Mouse (Mus musculus) C2C12 (cell line): ENCODE measurements at regions not wholly inside any gene's neighbourhood (a gene's known extent, or its start where the extent isn't known, plus 50 kb on each side); places are given as distances from the start of the nearest gene placed in this dataset.

Experiments
- H3K27me3 ChIP-seq: one replicate; pipeline ENCODE4 v1.6.1; 2011; ENCODE audit not compliant: control insufficient read depth, insufficient read depth, insufficient read length
- H3K36me3 ChIP-seq: one replicate; pipeline ENCODE4 v1.6.1; 2011; ENCODE audit not compliant: control insufficient read depth, insufficient read depth
- H3K4me3 ChIP-seq: one replicate; pipeline ENCODE4 v1.5.1; 2011; ENCODE audit warnings: mild to moderate bottlenecking, control low read depth; ENCODE audit not compliant: poor library complexity, insufficient read depth, severe bottlenecking
- H3K79me2 ChIP-seq: one replicate; pipeline ENCODE4 v1.6.1; 2011; ENCODE audit not compliant: control insufficient read depth, insufficient read depth
- H3K79me3 ChIP-seq: one replicate; pipeline ENCODE4 v1.6.1; 2011; ENCODE audit warnings: low read depth, control low read depth
- H3ac ChIP-seq: one replicate; pipeline ENCODE3; 2011; ENCODE audit warnings: low read depth; ENCODE audit not compliant: control insufficient read depth, insufficient read length
- CEBPB ChIP-seq: IDR thresholded peaks from one replicate; pipeline ENCODE4 v1.6.1; 2011; ENCODE audit warnings: low read depth, mild to moderate bottlenecking, control low read depth, moderate library complexity
- CTCF ChIP-seq: IDR thresholded peaks from one replicate; pipeline ENCODE4 v1.5.1; 2011; ENCODE audit not compliant: control insufficient read depth, insufficient read depth, insufficient read length
- FOSL1 ChIP-seq: IDR thresholded peaks from one replicate; pipeline ENCODE4 v1.8.0; 2011; ENCODE audit warnings: mild to moderate bottlenecking, low read length; ENCODE audit not compliant: poor library complexity, insufficient read depth, severe bottlenecking
- MAX ChIP-seq: IDR thresholded peaks from one replicate; pipeline ENCODE4 v1.6.1; 2011; ENCODE audit warnings: mild to moderate bottlenecking, control low read depth
- MYOD1 ChIP-seq: IDR thresholded peaks from one replicate; pipeline ENCODE4 v1.6.1; 2011; ENCODE audit warnings: low read depth; ENCODE audit not compliant: control insufficient read depth, insufficient read length
- MYOG ChIP-seq: IDR thresholded peaks from one replicate; pipeline ENCODE4 v1.6.1; 2011; ENCODE audit not compliant: control insufficient read depth, insufficient read length; ENCODE audit errors: extremely low read depth
- USF1 ChIP-seq: IDR thresholded peaks from one replicate; pipeline ENCODE4 v1.6.1; 2011; ENCODE audit warnings: low read depth, mild to moderate bottlenecking, control low read depth, moderate library complexity

GRCm38 (mm10) chr3:27815201-27815695 lies 80.9 kb downstream of the Tmem212 start:
- Histone ChIP-seq H3K79me2 (no peaks in the 10 kb centered on the region), H3K36me3 (no peaks in the 10 kb centered on the region), H3K4me3 (no peak overlapping the region), H3K79me3 (no peaks in the 10 kb centered on the region), H3ac (no peak overlapping the region), H3K27me3 (no peaks in the 10 kb centered on the region)
- no peak for TF ChIP-seq CTCF
- TF ChIP-seq USF1 = no peak
- TF ChIP-seq MAX = no peak
- no peak for TF ChIP-seq CEBPB
- no peak for TF ChIP-seq FOSL1
- no peak for TF ChIP-seq MYOD1
- no peak for TF ChIP-seq MYOG

GRCm38 (mm10) chr3:27804271-27804670 lies 91.9 kb downstream of the Tmem212 start:
- TF ChIP-seq CEBPB = no peak
- no peak for TF ChIP-seq USF1
- Histone ChIP-seq H3K36me3 (no peaks in the 10 kb centered on the region), H3K27me3 (no peaks in the 10 kb centered on the region), H3K79me3 (no peaks in the 10 kb centered on the region), H3K79me2 (no peaks in the 10 kb centered on the region), H3K4me3 (no peak overlapping the region), H3ac (no peak overlapping the region)

GRCm38 (mm10) chr3:27791633-27791951 lies 80.5 kb upstream of the Fndc3b start:
- Histone ChIP-seq H3K4me3 (no peak overlapping the region), H3ac (no peak overlapping the region), H3K36me3 (no peaks in the 10 kb centered on the region), H3K79me2 (no peaks in the 10 kb centered on the region), H3K27me3 (peaks cover 4% of the 10 kb centered on the region), H3K79me3 (no peaks in the 10 kb centered on the region)
- TF ChIP-seq CEBPB (no peak), CTCF (no peak), FOSL1 (no peak), MYOD1 (no peak), MYOG (no peak), MAX (no peak), USF1 (no peak)

GRCm38 (mm10) chr3:27790932-27791632 lies 80.0 kb upstream of the Fndc3b start:
- peaks cover 4% of the 10 kb centered on the region for H3K27me3 ChIP-seq
- H3K79me2 ChIP-seq = no peaks in the 10 kb centered on the region
- H3K4me3 ChIP-seq = no peak overlapping the region
- TF ChIP-seq USF1 (no peak), MAX (no peak), CTCF (no peak), CEBPB (no peak), FOSL1 (no peak)
- H3ac ChIP-seq = no peak overlapping the region
- no peaks in the 10 kb centered on the region for H3K36me3 ChIP-seq
- no peaks in the 10 kb centered on the region for H3K79me3 ChIP-seq

- TF ChIP-seq CTCF = no peak
- no peak for TF ChIP-seq USF1
- Histone ChIP-seq H3K79me2 (no peaks in the 10 kb centered on the region), H3K4me3 (no peak overlapping the region), H3ac (no peak overlapping the region), H3K36me3 (no peaks in the 10 kb centered on the region), H3K79me3 (no peaks in the 10 kb centered on the region), H3K27me3 (no peaks in the 10 kb centered on the region)
These were observed 72.8 kb upstream of the Fndc3b start for GRCm38 (mm10) chr3:27783926-27784325.

GRCm38 (mm10) chr3:27783476-27783875 lies 72.4 kb upstream of the Fndc3b start:
- H3K79me2 ChIP-seq = no peaks in the 10 kb centered on the region
- no peaks in the 10 kb centered on the region for H3K27me3 ChIP-seq
- no peak for TF ChIP-seq MYOD1
- no peak for TF ChIP-seq CEBPB
- TF ChIP-seq MYOG = no peak
- TF ChIP-seq USF1 = no peak
- TF ChIP-seq FOSL1 = no peak
- TF ChIP-seq CTCF = no peak
- TF ChIP-seq MAX = no peak
- no peaks in the 10 kb centered on the region for H3K36me3 ChIP-seq
- H3K79me3 ChIP-seq = no peaks in the 10 kb centered on the region
- H3K4me3 ChIP-seq = no peak overlapping the region
- no peak overlapping the region for H3ac ChIP-seq
